Mouse (Mus musculus): ENCODE measurements at regions not wholly inside any gene's neighbourhood (a gene's known extent, or its start where the extent isn't known, plus 50 kb on each side); places are given as distances from the start of the nearest gene placed in this dataset.

DNA sequence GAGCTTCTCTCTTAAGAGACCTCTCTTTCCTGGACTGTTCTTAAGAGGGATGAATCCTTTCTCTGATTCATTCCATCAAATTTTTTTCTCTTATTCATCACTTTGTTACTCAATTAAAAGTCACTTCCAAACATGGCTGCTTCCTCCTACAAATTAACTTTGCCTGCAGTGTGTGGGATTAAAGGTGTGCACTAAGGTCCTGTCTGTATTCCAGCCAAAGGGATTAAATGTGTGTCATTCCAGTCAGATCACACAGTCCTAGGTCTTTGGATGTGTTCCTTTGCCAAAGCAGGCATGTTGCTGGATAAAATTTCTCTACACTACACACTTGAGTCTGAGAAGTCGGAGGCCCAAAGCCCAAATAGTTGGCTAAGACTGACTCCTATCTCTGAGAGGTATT, 204.0 kb downstream of the Nfkbiz start:
- TF ChIP-seq CTCF (IDR thresholded peaks at IDR 0.05; ENCODE audit: insufficient read depth, low read depth, low read length) (no peak), POLR2A (IDR thresholded peaks at IDR 0.05; ENCODE audit: insufficient read depth, low read depth, low read length) (no peak)

Data from olfactory bulb, adult 2 months (tissue).